Mouse (Mus musculus): ENCODE measurements around the gene Gm10945.
A peak's percentile ranks its signal among the peaks of the same experiment; 100 is the strongest.

The Gm10945 gene

DNA sequence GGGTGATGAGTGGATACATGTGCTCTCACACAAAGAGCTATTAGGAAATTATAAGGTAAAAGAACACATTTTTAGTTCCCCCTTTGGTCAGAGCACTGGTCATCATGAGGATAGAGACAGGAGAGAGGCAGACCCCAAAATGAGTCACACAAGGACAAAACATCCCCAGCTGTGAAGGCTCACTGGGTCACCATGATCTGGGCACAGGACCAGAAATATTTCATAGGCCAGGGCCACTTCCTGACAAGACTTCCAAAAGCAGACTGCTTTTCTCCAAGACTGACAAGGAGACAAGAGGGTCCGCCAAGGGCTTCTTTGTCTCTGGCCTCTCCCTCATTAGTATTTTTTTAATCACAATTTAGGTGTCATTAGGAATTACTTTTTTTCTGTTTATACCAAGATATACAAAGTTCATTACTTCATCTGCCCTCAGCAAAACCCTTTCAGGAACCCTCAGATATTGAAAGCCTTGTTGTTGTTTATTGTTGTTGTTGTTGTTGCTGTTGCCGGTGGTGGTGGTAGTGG, at the start of gene Gm10945:
Gene Gm10945, minus strand, starts transcription at position 475 of the 525 bp plus-strand sequence.
- DNase-seq: no peak

DNA sequence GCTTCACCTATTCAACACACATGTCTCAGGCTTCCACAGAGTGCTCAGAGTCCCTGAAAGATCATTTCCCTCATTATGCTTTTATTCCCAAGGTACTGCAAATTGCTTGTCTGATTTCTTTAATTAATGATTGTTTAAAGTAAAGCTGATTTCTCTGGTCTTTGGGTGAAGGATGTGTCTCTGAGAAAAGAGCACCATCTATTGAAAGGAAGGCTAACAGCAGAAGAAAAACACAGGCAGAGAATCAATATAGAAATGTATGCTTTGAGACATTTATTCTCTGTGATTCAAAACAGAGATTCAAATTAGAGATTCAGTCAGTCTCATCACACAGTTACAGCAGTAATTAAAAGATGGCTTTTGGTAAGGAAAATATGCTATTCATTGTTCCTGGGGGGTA, 28.7 kb upstream of the Gm10945 start:
- DNase-seq: no peak

DNA sequence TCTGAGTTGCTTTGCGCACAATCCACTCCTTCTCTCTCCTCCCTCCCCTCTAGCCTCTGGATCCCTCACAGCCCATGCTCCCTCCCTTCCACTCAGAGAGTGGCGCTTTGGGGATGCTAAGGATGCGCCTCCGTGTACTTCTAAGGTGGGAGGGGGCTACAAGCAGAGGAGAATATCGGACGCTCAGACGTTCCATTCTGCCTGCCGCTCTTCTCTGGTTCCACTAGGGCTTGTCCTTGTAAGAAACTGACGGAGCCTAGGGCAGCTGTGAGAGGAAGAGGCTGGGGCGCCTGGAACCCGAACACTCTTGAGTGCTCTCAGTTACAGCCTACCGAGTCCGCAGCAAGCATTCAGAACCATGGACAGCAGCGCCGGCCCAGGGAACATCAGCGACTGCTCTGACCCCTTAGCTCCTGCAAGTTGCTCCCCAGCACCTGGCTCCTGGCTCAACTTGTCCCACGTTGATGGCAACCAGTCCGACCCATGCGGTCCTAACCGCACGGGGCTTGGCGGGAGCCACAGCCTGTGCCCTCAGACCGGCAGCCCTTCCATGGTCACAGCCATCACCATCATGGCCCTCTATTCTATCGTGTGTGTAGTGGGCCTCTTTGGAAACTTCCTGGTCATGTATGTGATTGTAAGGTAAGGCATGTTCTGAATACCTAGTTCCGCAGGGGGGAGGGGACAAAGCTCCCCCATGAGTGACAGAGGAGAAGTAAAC, 27.1 kb upstream of the Gm10945 start:
- DNase-seq: no peak

DNA sequence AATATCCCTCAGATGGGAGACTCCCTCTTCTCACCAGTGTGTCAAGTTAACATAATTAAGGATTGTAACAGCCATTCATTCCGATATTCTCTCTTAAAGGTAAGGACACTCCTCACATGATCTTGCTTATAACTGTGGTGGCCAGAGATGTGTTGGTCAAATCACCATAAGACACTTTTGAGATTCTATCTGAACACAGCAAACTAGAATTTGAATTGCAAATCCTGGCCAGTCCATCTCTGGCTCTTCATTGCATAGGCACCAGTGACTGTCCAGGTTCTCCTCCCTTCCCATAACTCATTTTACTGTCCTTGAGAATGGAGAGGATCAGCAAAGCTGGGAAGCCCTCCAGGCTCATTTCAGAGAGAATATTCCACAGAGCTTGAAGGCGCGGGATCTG, 3.4 kb downstream of the Gm10945 start, which contains the start of gene Oprm1:
Gene Oprm1, plus strand, starts transcription at position 301 of the 400 bp plus-strand sequence.
- no peak for DNase-seq

DNA sequence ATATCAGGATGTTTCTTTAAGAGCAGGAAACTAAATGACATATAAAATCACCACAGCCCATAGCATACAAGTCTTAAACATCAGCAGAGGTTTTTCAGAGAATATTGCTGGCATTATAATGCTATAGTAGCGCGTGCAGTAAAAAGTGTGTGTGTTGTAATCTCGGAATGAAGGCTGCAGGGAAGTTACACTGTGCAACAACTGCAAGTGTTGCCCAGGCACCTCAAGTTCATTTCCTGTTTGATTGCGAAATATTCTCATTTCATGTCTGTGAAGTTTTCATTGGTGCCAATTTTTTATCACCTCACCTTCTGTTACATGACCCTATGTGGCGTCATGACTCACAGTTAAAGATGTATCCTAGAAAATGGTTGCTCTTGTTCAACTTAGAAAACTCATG, 8.2 kb downstream of the Gm10945 start:
- DNase-seq: no peak

DNA sequence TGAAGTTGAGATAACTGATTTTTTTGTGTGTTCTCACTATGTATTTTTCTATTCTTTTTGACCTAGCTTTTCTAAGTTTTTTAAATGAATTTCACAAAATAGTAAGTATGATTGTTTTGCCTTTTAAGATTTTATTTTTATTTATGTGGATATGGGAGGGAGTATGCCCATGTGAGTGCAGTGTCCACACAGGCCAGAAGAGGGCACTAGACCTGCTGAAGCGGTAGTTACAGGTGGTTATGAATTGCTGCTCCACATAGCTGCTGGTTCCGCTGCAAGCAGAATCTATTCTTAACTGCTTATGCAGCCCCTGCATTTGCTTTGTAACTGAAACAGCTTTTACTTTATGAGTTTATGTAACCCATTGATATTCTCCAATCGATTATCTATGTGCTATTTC, 33.1 kb downstream of the Gm10945 start:
- no peak for DNase-seq

DNA sequence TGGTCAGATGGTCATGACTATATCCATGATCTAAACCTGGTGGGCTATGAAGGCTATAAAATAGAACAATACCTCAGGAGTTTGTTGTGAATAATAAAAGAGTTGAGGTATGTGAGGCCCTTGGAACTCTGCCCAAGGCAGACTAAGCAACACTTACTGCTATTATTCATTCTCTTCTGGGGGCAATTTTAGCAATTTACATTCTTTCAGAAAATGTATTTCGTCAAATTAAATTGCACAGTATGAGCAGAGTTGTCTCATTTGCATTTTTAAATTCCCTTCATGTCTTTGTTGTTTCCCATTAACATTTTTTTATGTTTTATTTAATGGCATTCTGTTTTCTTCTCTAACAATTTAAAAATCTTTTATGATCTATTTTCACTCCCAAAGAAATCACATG, 37.8 kb downstream of the Gm10945 start:
- no peak for DNase-seq

DNA sequence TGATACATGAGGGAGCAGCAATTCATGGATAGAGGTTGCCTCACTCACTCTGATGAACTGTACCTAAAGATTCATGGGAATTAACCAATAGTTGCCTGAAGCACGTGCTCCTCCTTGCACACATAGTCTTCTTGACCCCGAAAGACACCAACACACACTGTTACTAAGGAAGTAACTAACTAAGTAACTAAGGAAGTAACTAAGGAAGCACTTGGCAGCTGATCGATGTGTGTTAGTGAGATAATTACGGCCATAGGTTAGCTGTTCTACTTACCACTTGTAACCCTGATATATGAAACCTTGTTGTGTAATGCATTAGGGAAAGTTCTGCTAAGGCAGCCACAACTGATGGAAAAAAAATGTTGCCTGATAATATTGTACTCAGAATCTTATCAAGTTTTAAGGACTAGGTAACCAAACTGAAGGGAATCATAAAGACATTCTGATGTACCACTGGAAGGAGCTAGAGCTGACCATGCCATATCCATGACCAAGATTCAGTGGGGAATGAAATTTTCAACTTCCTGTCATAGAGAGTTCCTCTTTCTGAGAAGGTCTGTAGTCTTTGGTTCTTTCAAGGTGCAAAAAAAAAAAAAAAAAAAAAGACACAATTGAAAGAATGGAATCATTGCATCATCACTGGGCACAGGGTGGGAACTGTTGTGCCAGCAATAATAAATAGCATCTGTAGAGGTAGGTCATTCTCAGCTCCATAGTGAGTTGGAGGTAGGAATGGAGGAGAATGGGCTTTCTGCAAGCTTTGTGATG, 44.2 kb downstream of the Gm10945 start:
- no peak for DNase-seq

DNA sequence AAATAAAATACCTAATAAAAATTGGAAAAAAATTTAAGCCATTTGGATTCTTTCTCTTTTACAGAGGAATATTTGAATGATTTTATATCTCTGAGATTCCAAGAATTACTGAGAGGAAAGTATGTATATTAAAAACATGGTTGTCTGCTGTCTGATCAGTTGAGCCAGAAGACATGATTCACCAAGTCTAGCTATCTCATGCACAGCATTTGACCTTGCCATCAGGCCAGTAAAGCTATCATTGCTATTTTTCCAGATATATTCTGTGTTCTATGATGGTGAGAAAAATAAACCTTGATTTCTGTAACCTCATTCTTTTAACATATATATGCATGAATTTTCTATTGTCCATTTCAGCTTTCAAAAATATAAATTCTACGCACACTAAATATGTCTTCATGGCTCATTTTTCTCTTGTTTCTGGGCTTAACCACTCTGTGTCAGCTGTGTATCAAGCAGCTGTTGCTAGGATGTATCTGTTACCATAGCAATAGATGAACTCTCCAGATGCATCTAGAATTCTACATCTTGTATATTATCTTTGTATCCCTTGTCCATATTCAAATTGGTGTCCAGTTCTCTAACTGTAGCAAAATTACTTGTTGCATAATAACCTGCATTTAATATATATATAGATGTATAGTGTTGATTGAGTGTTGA, 56.2 kb downstream of the Gm10945 start:
- DNase-seq: no peak

DNA sequence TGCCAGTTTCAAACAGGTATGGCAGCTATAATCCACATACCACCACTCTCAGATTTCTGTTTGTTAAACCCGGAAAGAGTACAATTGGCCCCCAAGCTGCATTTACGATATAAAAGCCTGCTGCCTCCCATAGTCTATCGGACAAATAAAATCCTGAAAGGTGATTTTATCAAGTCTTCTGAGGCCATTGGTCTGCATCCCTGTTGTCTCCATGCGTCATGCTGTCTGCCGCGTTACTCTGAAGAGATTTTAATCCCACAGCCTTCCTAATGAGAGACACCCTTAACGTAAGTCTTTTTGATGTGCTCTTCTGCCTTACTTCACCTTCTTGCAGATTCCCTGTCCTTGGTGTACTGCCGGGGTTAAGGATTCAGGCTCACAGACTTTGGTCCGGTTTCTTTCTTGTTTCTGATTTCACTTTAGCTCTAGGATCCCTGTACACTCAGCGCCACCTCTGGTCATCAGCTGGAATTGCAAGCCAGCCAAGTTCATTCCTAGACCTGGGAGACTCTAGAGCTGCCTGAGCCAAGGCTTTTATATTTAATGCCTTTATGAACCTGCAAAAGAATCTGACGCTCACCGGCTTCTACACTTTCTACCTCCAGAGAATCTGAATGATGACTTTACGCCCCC, 67.2 kb downstream of the Gm10945 start:
- DNase-seq: peak; percentile 21
